Mouse (Mus musculus) hindbrain, embryonic 15.5 days (tissue): ENCODE results near the gene Swsap1. TPM values are rescaled to one million over a fixed set of nuclear protein-coding genes. Genes with fewer than 3 reads are reported as not detected.

Source experiments
- ATAC-seq: fragments of 200-750 bp; cut with Nextera tagmentation; 2 replicates; pipeline ENCODE4 v1.8.0; 2017; ENCODE audit warnings: low read depth, moderate number of reproducible peaks, moderate TSS enrichment; ENCODE audit not compliant: low FRiP score
- H3K27ac ChIP-seq: fragments of 300-500 bp; sonication (generic); replicated peaks from 2 replicates; pipeline ENCODE4 v1.5.1; 2015; ENCODE audit warnings: mild to moderate bottlenecking, inconsistent platforms
- H3K27me3 ChIP-seq: fragments of 300-500 bp; sonication (generic); 2 replicates; pipeline ENCODE4 v1.6.1; 2015; ENCODE audit warnings: control low read depth, inconsistent platforms
- H3K36me3 ChIP-seq: fragments of 300-500 bp; sonication (generic); 2 replicates; pipeline ENCODE4 v1.6.1; 2015; ENCODE audit warnings: control low read depth, inconsistent platforms
- H3K4me1 ChIP-seq: fragments of 300-500 bp; sonication (generic); replicated peaks from 2 replicates; pipeline ENCODE4 v1.6.1; 2015; ENCODE audit warnings: control low read depth, inconsistent platforms
- H3K4me2 ChIP-seq: fragments of 300-500 bp; sonication (generic); 2 replicates; pipeline ENCODE4 v1.6.1; 2015; ENCODE audit warnings: moderate library complexity, mild to moderate bottlenecking, inconsistent platforms
- H3K4me3 ChIP-seq: fragments of 300-500 bp; sonication (generic); 2 replicates; pipeline ENCODE4 v1.5.1; 2015; ENCODE audit warnings: mild to moderate bottlenecking, inconsistent platforms
- H3K9ac ChIP-seq: fragments of 300-500 bp; sonication (generic); 2 replicates; pipeline ENCODE4 v1.6.1; 2015; ENCODE audit warnings: inconsistent platforms
- H3K9me3 ChIP-seq: fragments of 300-500 bp; sonication (generic); 2 replicates; pipeline ENCODE4 v1.6.1; 2016; ENCODE audit warnings: control low read depth, inconsistent platforms
- WGBS: fragments of 180-500 bp; shearing (Covaris S2); methylation state at CpG from one replicate; pipeline ENCODE4 v1.1.7; 2015; 5-methylcytosine and 5-hydroxymethylcytosine counted together
- polyA plus RNA-seq: library from polyadenylated mRNA; unstranded; fragments of >200 nt; fragmentation: Nextera tagmentation; extraction: Ambion mirVana; gene quantifications from 2 replicates; pipeline ENCODE4 v1.2.1, GENCODE M21; 2015

The Swsap1 gene
- polyA plus RNA-seq = 9.1 and 9.3 TPM in 2 replicates

DNA sequence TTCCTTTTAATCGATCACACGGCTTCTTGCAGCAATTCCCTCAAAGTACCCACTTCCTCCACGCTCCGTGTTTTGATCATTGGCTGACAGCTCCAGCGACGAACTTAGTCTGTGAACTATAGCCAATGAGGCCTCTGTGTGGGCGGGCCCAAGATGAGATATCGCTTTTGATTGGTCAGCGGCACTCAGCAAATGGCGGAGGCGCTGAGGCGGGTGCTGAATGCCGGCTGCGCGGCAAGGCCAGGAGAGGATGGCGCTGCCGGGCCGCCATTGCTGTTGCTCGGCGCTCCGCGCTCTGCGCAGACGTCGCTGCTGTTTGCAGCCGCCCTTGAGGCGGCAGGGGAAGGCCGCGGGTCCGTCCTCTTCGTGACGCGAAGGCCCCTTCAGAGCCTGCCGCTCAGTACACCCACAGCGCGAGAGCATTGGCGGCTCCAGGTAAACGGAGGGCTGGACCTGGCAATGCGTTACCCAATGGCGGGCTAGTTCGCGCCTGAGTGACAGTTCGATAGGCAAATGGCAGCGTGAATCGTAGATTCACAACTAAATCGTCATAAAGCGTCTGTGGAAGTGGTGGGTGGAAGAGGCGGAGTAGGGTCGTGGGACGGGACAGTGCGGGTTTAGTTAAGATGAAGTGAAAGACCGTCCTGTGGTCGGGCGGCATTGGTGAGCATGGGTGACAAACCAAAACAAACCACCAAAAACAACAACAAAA, at the start of gene Swsap1:
TSS of gene Swsap1 (plus strand) at position 186 of the 712 bp plus-strand sequence.
- peak within 1 kb of the TSS; percentile 65 for H3K4me2 ChIP-seq
- peaks cover 28% of the 10 kb centered on the region for H3K4me1 ChIP-seq
- no peaks in the 10 kb centered on the region for H3K9me3 ChIP-seq
- peak within 1 kb of the TSS; percentile 77 for H3K4me3 ChIP-seq
- peak within 1 kb of the TSS; percentile 84 for H3K9ac ChIP-seq
- peak; percentile 98 for ATAC-seq
- no peaks in the 10 kb centered on the region for H3K36me3 ChIP-seq
- H3K27ac ChIP-seq = peak within 1 kb of the TSS; percentile 99
- under 1% methylated on average over 50 of the region's 54 CpGs for WGBS
- peaks cover 19% of the 10 kb centered on the region for H3K27me3 ChIP-seq

DNA sequence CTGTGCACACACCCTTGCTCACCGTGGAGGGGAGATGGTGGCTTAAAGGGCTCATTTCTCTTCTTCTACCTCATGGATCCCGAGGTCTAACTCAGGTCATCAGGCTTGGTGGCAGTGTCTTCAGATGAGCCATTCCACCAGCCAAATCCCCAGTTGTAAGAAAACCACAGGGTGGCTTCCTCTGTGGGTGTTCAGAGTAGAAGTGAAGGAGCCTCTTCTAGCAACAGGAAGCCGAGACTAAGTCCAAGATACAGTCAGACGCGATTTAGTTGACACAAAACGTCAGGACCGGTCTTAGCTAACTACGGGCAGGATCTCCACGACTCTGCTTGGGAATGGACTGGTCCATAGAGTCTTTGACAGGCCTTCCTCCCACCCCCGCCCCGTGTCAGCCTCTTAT, 47.3 kb upstream of the Swsap1 start:
- no peak overlapping the region for H3K27ac ChIP-seq
- no peaks in the 10 kb centered on the region for H3K4me1 ChIP-seq
- H3K27me3 ChIP-seq = no peaks in the 10 kb centered on the region
- H3K36me3 ChIP-seq = peaks cover 11% of the 10 kb centered on the region; the same call in 1 of the 2 replicates
- no peaks in the 10 kb centered on the region for H3K9me3 ChIP-seq
- 86% methylated on average over 11 of the region's 11 CpGs for WGBS
- no peak overlapping the region for H3K4me3 ChIP-seq
- ATAC-seq = no peak
- H3K4me2 ChIP-seq = no peak overlapping the region
- H3K9ac ChIP-seq = no peak overlapping the region

DNA sequence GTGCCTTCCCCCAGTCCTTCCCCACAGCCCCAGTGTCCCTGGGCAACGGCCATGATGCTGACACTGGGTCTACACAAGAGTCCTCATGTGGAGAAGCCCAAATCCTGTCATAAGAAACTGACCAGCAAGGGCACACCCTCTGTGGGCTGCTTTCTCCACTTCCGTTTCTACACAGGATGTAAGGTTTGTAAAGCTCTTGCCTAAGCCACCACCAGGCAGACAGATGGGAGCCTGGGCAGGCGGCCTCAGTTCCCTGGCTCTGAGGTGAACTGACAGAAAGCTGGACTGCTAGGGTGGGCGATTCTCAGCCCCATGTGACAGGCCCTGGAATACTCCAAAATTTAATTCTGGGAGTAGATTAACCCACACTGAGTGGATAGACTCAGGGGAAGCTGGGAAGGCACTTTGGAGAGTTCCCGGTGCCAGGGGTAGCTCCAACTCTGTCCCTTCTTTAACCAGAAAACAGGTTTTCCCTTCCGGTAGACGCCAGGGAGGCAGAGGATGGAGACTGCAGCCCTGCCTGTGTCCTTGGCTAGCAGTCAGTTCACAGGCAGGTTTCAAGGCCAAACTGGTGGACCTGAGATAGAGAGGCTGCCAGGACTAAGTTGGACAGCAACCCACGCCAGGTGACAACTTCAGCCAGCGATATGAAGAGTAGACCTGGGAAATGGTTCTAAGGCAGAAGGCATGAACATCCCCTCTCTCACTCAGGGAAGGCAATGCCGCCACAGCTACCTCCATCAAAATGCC, 45.9 kb upstream of the Swsap1 start:
- Histone ChIP-seq H3K9ac (no peak overlapping the region), H3K4me2 (no peak overlapping the region), H3K27ac (no peak overlapping the region), H3K27me3 (no peaks in the 10 kb centered on the region), H3K4me3 (no peak overlapping the region), H3K9me3 (no peaks in the 10 kb centered on the region), H3K36me3 (peaks cover 22% of the 10 kb centered on the region), H3K4me1 (no peaks in the 10 kb centered on the region)
- 82% methylated on average over 10 of the region's 10 CpGs for WGBS
- ATAC-seq = no peak

DNA sequence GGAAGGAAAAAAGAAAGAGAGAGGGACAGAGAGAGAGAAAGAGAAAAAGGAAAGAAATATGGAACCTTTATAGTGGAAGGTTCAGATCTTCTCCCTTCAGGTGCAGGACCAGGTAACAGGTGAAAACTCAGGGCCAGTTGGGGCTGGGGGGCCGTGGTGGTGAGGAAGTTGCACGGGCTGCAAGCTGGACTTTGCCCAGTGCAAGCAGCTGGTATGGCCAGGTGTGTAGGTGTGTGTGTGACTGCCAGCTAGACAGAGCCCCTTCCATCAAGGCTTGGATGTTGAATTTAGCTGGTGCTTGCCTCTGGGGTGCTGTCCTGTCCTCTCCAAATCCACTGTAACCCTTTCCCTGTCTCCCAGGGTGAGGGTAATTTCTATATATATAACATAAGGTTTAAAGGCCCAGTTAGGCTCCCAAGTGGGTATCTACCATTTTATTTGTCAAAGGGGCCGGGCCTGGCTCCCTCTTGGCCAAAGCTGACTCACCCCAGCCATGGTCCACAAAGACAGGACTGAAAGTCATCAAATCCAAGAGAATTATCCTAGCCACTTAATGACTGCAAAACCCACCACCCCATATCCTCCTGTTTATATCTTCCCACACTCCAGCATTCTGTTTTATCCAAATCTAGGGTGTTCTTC, 38.6 kb upstream of the Swsap1 start:
- H3K4me2 ChIP-seq = peak overlapping the region; percentile 87
- ATAC-seq = no peak
- H3K36me3 ChIP-seq = peaks cover 12% of the 10 kb centered on the region
- H3K9me3 ChIP-seq = no peaks in the 10 kb centered on the region
- WGBS = 66% methylated on average over 2 of the region's 3 CpGs
- H3K9ac ChIP-seq = peak overlapping the region; percentile 69
- peak overlapping the region; percentile 79 for H3K27ac ChIP-seq
- peak overlapping the region; percentile 83 for H3K4me3 ChIP-seq
- H3K27me3 ChIP-seq = no peaks in the 10 kb centered on the region
- H3K4me1 ChIP-seq = peaks cover 15% of the 10 kb centered on the region

DNA sequence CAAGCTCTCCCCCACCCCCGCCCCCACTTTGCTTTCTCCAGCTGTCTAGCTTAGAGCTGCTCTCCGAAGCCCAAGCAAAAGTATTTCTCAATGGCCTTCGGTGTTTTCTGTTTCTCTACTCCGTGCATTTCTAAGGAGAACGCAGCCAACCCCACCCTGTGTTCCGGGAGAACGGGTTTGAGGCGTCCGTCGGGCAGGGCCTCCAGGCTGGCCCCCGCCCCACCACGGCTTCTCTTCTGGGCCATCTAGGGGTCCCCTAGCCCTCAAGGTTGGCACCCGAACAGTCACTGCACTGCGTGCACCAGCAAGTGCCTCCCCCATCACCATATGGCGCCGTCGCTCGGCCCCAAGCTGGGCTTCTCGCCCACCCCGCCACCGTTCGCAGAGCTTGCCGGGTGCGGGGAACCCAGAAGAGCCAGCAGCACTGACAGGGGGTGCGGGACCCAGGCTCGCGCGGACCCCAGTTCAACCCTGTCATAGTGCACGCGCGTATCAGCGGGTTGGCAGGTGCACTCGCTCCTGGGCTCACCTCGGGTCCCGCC, 38.0 kb upstream of the Swsap1 start:
- WGBS = 2% methylated on average over 35 of the region's 35 CpGs
- Histone ChIP-seq H3K4me2 (peak overlapping the region; percentile 87), H3K9ac (peak overlapping the region; percentile 69), H3K4me1 (peaks cover 15% of the 10 kb centered on the region), H3K4me3 (peak overlapping the region; percentile 83), H3K27me3 (no peaks in the 10 kb centered on the region), H3K36me3 (peaks cover 12% of the 10 kb centered on the region), H3K9me3 (no peaks in the 10 kb centered on the region), H3K27ac (peak overlapping the region; percentile 79)
- peak; percentile 77; the same call in 1 of the 2 replicates for ATAC-seq

DNA sequence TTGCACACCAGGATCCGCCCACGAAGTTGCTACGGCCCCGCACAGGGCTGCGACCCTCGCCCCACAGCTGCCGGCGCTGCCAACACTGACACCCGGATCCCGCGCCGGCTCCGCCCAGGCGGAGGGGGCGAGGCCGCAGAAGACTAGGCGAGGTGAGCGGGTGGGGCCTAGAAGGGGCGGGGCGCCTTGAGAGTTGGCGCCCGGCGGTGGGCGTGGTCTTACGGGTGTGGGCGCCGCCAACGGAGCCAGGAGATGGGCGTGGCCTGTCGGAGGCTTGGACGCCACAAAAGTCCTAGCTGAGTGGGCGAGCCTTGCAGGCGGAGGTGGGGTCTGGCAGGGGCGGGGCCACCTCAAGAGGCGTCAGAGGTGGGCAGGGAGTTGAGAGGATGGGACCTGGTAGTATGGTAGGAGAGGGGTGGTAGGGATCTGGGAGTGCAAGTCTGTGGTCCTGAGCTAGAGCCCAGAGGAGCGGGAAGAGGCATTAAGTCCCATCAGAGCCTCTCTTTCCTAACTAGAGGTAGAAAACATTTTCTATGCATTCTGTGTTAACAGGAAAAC, 37.4 kb upstream of the Swsap1 start, which contains the start of gene Rab3d:
TSS of gene Rab3d (minus strand) at position 158 of the 558 bp plus-strand sequence.
- peak within 1 kb of the TSS; percentile 87 for H3K4me2 ChIP-seq
- peak; percentile 92 for ATAC-seq
- 1% methylated on average over 36 of the region's 36 CpGs for WGBS

DNA sequence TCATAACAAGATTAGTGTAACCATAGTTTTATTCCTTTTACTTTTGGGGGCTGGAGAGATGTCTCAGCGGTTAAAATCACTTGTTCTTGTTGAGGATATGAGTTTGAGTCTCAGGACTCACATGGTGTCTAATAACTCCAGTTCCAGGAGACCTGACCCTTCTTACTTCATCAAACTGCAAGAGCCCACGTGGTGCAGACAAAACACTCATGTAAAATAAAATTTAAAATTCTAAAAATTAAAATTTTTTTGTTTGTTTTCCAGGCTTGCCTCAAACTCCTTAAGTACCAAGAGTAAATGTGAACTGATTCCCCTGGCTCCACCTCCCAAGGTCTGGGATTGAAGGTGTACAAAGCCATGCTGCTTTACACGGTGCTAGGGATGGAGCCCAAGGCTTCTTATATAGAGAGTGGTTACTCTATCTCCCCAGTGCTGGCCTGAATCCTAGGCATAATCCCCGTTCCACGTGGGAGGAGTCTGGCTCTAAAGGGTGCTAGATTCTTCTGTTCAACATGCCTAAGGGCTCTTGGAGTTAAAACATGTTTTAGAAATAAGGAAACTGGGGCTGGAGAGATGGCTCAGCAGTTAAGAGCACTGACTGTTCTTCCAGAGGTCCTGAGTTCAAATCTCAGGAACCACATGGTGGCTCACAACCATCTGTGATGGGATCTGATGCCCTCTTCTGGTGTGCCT, 36.7 kb upstream of the Swsap1 start:
- 27% methylated on average over 5 of the region's 5 CpGs for WGBS
- peak overlapping the region; percentile 79; the same call in 1 of the 2 replicates for H3K27ac ChIP-seq

More for the DNA sequence above, 37.4 kb upstream of the Swsap1 start, which contains the start of gene Rab3d:
- H3K4me3 ChIP-seq = peak within 1 kb of the TSS; percentile 83
- peak within 1 kb of the TSS; percentile 79 for H3K27ac ChIP-seq
- H3K27me3 ChIP-seq = no peaks in the 10 kb centered on the region
- peak within 1 kb of the TSS; percentile 69 for H3K9ac ChIP-seq
- peaks cover 12% of the 10 kb centered on the region for H3K36me3 ChIP-seq
- no peaks in the 10 kb centered on the region for H3K9me3 ChIP-seq
- H3K4me1 ChIP-seq = peaks cover 15% of the 10 kb centered on the region

DNA sequence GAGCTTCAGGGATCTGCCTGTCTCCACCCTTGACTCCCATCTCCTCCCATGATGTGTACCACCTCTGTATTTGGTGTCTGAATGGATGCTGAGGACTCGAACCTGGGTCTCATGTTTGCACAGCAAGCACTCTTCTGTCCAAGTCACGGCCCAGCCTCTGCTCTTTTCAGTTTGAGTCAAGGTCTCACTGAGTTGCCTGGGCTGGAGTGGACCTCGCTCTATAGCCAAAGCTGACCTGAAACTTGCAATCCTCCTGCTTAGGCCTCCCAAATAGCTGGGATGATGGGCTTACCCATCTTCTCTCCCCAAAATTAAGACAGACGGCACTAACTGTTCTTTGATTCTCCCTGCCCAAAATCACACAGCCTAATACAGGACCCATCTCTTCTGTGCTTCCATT, 32.5 kb upstream of the Swsap1 start:
- Histone ChIP-seq H3K9me3 (no peaks in the 10 kb centered on the region), H3K27ac (no peak overlapping the region)
- ATAC-seq = no peak

More for the DNA sequence above, 36.7 kb upstream of the Swsap1 start:
- Histone ChIP-seq H3K36me3 (peaks cover 6% of the 10 kb centered on the region; the same call in 1 of the 2 replicates), H3K9me3 (no peaks in the 10 kb centered on the region), H3K4me2 (peak overlapping the region; percentile 87), H3K4me1 (peaks cover 15% of the 10 kb centered on the region), H3K4me3 (peak overlapping the region; percentile 83), H3K27me3 (no peaks in the 10 kb centered on the region), H3K9ac (0 out of 2 replicates have a peak overlapping the region, but pooled peaks have one; percentile 69)
- ATAC-seq = no peak

DNA sequence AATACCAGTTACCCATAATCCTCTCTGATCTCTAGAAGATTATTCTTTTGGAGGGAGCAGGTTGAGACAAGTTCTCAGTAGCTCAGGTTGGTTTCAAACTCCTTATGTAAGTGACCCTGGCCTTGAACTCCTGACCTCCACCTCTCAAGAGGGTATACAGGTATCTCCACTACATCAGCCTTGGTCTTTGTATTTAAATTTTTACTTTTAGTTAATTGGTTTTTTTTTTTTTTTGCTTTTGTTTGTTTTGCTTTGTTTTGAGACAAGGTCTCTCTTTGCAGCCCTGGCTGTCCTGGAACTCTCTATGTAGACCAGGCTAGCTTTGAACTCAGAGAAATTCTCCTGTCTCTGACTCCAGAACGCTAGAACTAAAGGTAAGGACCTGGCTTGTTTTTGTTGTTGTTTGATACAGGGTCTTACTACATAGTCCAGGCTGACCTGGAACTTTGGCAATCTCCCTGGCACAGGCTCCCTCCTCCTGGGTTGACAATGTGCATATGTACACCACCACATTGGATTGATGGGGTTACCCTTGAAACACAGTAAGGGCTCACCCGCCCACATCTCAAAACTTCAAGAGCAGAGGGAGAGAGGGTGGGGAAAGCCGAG, 32.0 kb upstream of the Swsap1 start:
- 69% methylated on average over 3 of the region's 3 CpGs for WGBS
- no peaks in the 10 kb centered on the region for H3K27me3 ChIP-seq
- H3K36me3 ChIP-seq = 0 out of 2 replicates have a peak, but pooled peaks cover 4% of the 10 kb centered on the region
- H3K27ac ChIP-seq = no peak overlapping the region
- no peak overlapping the region for H3K4me2 ChIP-seq
- H3K4me1 ChIP-seq = peaks cover 24% of the 10 kb centered on the region
- H3K4me3 ChIP-seq = no peak overlapping the region
- H3K9ac ChIP-seq = no peak overlapping the region
- ATAC-seq = no peak
- H3K9me3 ChIP-seq = no peaks in the 10 kb centered on the region

More for the DNA sequence above, 32.5 kb upstream of the Swsap1 start:
- peaks cover 29% of the 10 kb centered on the region for H3K4me1 ChIP-seq
- H3K36me3 ChIP-seq = 0 out of 2 replicates have a peak, but pooled peaks cover 4% of the 10 kb centered on the region
- H3K9ac ChIP-seq = no peak overlapping the region
- no peak overlapping the region for H3K4me2 ChIP-seq
- 95% methylated on average over 4 of the region's 4 CpGs for WGBS
- no peak overlapping the region for H3K4me3 ChIP-seq
- H3K27me3 ChIP-seq = no peaks in the 10 kb centered on the region

DNA sequence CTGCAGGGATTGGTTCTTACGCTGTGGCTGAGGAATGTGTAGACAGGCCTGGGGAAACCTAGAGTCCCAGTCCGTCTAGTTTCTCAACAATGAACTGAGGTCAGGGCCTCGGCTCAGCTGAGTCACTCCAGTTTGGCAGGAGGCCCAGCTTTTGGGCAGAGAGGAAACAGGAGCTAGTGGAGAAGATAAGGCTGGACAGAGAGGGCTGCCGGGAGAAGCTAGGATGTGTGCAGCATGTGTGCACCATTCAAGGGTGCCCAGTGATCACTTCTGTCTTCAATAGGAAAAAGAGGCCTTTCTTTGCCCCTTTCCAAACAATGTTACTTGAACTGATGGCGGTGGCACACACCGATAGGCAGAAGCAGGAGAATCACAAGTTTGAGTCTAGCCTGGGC, 31.5 kb upstream of the Swsap1 start:
- H3K9me3 ChIP-seq = no peaks in the 10 kb centered on the region
- peaks cover 23% of the 10 kb centered on the region for H3K4me1 ChIP-seq
- no peak overlapping the region for H3K4me2 ChIP-seq
- WGBS = 71% methylated on average over 6 of the region's 6 CpGs
- no peak overlapping the region for H3K4me3 ChIP-seq
- no peaks in the 10 kb centered on the region for H3K27me3 ChIP-seq
- no peak overlapping the region for H3K27ac ChIP-seq
- H3K9ac ChIP-seq = no peak overlapping the region
- no peak for ATAC-seq
- 0 out of 2 replicates have a peak, but pooled peaks cover 4% of the 10 kb centered on the region for H3K36me3 ChIP-seq
